Mouse (Mus musculus) CH12F3 (cell line): Measurements from ENCODE around the gene Clrn2.

ENCODE experiments used
- in situ Hi-C: fragments of 300-500 bp; cut with MboI; formaldehyde crosslinking; loops from 2 replicates; pipeline ENCODE4 v1.14.3; 2020; ENCODE audit warnings: low sequenced_read_pairs

Clrn2 gene

DNA sequence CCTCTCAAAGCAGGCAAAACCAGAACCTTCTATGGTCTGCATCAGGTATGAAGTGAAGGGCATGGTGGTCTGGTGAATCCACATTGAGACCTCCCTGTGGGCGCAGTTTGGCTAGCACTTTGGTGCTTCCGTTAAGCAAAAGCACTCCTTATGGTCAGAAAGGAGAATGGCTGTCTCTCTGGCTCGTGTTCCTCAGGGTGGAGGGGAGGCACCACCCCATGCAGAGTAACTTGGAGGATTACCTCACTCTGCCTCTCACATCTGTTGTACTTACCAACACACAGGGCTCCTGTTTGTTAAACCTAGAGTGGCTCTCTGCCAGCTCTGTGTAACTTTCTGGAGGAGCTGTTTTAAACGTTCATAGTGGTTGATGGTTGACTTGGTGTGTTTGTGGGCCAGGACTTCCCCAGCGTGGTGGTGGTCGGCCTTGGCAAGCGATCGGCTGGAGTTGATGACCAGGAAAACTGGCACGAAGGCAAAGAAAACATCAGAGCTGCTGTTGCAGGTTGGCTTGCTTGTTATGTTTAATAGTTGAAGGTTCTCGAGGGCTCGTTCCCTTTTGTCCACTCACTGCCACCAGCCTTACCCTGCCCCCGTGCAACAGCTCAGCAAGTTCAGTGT, 43.5 kb downstream of the Clrn2 start:
- in situ Hi-C loops = no loop called here

DNA sequence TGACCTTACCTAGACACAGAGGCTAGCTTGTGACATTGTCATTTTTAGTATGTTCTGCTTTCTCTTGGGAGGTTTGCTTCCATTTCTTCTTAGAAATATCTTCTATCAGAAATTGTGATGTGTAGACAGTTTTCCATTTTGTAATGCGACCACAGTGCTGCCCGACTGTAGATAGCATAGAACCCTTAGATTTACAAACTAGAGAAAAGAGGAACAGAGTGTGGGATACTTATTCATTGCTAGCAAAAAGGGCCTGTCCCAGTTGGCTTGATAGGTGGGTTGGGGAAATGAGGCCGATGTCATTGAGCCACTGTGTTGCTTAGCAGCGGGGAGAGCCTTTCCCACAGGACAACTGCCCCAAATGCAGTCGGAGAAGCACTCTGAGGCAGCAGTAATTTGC, 44.0 kb downstream of the Clrn2 start:
- in situ Hi-C loops = no loop called here

- in situ Hi-C loops = no loop called here
Observed at GRCm38 (mm10) chr5:45510071-45510470, 56.5 kb downstream of the Clrn2 start.

- in situ Hi-C loops = no loop called here
Observed at GRCm38 (mm10) chr5:45512908-45513307, 59.4 kb downstream of the Clrn2 start.

GRCm38 (mm10) chr5:45513511-45513910, 60.0 kb downstream of the Clrn2 start:
- in situ Hi-C loops = no loop called here
